Mouse (Mus musculus) cerebellum, postnatal 10 days (tissue): ENCODE data around the gene Hspa8.
"Not testable (repeated sequence)": the region's sequence is repeated elsewhere in the genome, so short reads cannot be mapped to it uniquely, and the experiment has no call there.

Experiments
- DNase-seq, 2 experiments: peaks; one replicate each; pipeline ENCODE4 v3.0.0; 2021; ENCODE audit warnings: mixed read lengths in 2 of 2

The Hspa8 gene

DNA sequence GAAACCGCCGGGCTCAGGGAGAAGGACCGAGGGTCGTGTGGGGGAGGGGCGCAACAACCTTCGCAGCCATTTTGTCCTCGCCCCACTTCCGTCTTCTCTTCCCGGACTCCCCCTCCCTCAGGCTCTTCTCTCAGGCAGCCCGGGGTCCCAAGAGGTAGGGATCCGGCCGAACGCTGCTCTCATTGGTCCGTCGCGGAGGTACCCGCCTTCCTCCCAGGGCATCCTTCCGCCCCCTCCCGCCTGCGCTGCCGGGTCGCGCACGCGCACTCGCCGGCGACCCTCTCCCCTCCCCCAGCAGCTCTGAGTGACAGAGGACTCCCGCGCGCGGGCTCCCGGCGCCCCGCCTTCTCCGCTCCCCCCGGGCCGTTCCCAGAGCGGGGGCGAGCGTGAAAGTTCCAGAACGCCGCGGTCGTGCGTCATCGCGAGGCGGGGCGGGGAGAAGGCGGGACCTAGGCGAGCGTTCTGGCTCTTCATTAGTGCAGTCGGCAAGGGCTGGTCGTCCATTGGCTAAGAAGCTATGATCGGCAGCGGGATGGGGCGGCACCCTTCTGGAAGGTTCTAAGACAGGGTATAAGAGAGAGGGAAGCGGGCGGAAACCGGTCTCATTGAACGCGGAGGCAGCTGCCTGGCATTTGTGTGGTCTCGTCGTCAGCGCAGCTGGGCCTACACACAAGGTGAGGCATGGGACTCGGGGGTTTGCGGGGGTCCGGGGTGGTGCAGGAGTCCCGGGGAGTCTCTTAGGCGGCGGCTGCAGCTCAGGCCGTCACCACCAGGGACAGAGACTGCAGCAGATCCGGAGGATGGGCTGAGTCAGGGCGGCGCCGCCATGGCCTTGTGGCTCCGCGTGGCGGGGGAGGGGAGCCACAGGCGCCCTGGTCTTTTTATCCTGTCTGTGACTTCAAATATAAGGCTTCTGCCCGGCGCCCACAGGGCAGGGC, at the start of gene Hspa8:
Gene Hspa8 (plus strand): TSS at position 310 of the 938 bp plus-strand sequence.
- DNase-seq, result peak; percentile 100

DNA sequence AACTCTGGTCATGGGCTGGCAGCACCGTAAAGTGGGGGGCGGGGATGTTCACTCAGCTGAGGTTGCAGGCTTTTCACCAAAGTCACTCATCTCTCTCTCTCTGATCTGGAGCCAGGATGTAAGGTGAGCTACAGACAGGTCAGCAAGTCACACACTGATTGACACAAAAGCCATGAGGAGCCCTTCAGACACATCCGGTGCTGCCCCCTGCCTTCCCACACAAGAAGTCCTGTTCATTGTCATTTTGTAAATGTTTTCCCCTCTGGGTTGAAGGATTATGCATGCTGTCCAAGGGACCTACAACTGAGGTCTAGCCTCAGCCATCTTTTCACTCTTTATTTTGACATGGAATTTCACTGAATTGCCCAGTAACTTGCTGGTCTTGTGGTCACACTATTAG, 49.0 kb upstream of the Hspa8 start:
- DNase-seq, result peak; percentile 49 to 50

- DNase-seq, result peak; percentile 80 to 86
Observed at GRCm38 (mm10) chr9:40756401-40756800, 44.4 kb upstream of the Hspa8 start.

DNA sequence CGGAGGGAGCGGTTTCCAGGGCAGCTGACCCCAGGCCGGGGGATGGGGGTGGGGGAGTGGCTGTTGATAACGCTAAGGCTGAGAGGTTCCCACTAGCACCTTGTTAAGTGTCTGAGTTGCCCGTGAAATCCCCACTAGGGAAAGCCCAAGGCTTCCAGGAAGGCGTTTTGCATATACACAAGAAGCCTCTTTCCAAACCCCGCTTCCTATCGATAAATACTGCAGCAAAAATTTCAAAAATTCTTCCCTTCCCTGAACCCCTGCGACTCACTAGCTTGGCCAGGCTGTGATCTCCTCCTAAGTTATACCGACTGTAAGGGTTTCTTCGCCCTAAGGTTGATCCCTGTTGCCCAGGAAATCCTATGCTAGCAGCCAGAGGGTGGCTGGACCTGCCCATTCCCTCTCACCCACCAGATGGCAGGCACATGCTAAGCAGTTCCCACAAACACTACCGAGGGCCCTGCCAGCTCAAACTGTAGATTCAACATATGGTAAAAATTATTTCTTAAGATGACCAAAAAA, 43.6 kb upstream of the Hspa8 start:
- DNase-seq, result peak; percentile 85 to 88

- DNase-seq, result peak; percentile 90 to 91
Observed at GRCm38 (mm10) chr9:40757685-40758270, 43.0 kb upstream of the Hspa8 start.

DNA sequence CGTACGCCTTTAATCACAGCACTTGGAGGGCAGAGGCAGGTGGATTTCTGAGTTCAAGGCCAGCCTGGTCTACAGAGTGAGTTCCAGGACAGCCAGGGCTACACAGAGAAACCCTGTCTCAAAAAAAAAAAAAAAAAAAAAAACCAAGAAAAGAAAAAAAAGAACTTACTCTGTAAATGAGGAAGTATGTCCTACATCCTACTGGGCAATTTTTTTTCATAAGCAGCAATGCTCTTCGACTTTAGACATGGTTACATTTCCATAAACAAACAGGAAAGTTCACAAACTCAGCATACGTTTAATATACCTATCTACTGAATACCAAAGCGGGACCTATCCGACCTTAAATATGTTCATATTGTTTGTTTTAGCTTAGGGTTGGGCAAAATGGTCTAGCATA, 38.4 kb upstream of the Hspa8 start:
- DNase-seq, result no peak

GRCm38 (mm10) chr9:40764887-40765580, 35.8 kb upstream of the Hspa8 start:
- DNase-seq, result no peak

DNA sequence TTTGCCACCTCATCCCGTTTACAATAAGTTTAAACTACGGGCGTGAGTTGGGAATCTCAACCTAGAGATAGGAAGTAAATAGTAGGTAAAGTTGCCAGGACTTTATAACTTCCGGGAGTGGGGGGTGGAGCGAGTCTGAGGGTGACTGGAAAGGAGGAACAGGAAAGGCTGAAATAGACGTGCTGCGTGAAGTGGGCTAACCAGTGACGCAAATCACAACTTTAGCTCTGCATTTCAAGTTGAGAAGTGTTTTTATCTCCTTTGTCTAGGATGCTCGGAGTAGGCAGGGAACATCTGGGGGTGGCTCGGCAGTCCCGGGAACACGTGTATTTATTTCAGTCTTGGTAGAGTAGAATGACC, 35.2 kb upstream of the Hspa8 start:
- DNase-seq, result no peak

- DNase-seq, result no peak
Observed at GRCm38 (mm10) chr9:40766058-40766605, 34.7 kb upstream of the Hspa8 start.

GRCm38 (mm10) chr9:40767946-40768345, 32.8 kb upstream of the Hspa8 start:
- DNase-seq, result no peak

- peak; percentile 91 to 93 for DNase-seq
Observed at GRCm38 (mm10) chr9:40772246-40772645, 28.5 kb upstream of the Hspa8 start.

DNA sequence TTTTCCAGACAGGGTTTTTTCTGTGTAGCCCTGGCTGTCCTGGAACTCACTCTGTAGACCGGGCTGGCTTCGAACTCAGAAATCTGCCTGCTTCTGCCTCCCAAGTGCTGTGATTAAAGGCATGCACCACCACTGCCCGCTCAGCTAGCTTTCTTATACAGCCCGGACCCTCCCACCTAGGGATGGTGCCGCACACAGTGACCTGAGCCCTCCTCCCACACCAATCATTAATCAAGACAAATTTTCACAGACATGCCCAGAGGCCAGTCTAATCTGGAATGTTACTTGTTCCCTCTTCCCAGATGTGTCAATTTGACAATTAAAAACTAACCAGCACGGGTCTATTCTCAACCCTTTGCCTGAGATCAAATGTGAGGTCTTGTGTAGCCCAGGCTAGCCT, 27.6 kb upstream of the Hspa8 start:
- DNase-seq, result not testable (repeated sequence)

- no peak for DNase-seq
Observed at GRCm38 (mm10) chr9:40773869-40774268, 26.9 kb upstream of the Hspa8 start.

DNA sequence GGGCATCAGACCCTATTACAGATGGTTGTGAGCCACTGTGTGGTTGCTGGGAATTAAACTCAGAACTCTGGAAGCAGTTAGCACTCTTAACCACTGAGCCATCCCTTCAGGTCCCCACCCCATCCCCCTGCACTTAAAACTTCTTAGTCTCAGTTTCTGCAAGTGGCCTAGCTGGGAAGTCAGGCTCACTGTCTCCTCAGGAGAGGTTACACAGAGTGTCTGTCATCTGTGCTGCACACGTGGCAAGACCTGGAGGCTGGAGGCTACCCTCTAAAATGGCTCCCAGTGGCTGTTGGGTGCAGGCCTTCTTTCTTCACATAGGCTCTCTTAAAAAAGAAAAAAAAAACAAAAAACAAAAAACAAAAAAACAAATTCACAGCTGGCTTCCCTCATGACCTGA, 24.7 kb upstream of the Hspa8 start:
- DNase-seq, result no peak

- no peak for DNase-seq
Observed at GRCm38 (mm10) chr9:40776459-40777248, 24.1 kb upstream of the Hspa8 start.

GRCm38 (mm10) chr9:40780111-40780510, 20.7 kb upstream of the Hspa8 start:
- DNase-seq, result no peak

DNA sequence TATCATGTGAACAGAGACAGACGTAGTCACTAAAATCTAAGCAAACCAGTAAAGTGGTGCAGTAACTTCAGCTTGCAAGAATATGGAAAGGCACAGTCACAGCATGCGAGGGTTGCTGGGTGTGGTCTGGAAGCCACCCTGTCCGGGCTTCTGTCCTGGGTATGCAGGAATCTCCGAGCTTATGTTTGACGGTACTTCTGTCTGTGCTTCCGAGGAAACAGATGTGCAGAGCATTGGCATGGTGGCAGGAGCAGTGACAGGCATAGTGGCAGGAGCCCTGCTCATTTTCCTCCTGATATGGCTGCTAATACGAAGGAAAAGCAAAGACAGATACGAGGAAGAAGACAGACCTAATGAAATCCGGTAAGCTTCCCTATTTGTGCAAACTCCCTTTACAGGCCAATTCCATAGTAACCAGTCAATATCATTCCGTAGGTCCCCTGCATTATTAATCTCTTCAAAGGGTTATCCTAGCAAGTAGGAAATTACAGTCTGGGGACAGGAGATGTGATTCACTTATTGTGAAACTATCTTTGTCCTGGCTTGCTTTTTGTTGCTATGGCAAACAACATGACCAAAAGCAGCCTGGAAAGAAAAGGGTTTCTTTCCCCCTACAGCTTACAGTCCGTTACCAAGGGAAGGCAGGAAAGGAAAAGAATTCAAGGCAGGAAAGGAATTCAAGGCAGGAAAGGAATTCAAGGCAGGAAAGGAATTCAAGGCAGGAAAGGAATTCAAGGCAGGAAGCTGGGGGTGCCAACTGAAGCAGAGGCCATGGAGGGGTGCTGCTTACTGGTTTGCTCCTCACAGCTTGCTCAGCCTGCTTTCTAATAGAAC, 19.7 kb upstream of the Hspa8 start:
- DNase-seq, result no peak

DNA sequence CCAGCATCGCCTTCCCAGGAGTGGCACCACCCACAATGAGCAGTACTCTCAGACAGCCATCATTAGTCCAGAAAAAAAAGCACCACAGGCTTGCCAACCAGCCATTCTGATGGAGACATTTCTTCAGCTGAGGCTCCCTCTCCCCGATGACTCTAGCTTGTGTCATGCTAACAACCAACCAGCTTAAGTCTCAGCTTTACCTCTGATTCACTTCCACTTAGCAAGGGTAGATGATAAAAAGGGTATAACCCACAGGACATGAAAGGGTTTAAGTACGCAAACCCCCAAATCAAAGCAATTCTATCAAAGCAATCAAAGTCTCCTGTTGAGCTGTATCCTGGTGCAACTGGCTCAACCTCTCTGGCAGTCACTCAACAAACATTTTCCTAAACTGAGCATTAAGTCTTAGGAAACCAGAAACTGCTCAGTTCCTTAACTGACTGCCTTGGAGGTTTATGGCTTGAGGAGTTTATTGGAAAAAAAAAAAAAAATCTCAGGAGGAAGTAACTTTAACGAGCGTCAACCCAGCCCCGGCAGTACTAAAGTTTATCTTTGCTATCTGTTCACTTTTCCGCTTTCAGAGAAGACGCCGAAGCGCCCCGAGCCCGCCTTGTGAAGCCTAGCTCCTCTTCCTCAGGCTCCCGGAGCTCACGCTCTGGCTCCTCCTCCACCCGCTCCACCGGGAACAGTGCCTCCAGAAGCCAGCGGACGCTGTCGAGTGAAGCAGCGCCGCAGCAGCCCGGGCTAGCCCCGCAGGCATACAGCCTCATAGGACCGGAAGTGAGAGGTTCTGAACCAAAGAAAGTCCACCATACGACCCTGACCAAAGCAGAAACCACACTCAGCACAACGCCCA, 18.8 kb upstream of the Hspa8 start:
- no peak for DNase-seq

GRCm38 (mm10) chr9:40783641-40784373, 17.0 kb upstream of the Hspa8 start:
- DNase-seq, result no peak
